Mouse (Mus musculus): ENCODE measurements around the gene Slf2. TPM values are rescaled to one million over a fixed set of nuclear protein-coding genes. Genes with fewer than 3 reads are reported as not detected.

The Slf2 gene
- polyA plus RNA-seq, 1 experiment from 2014 or later: 27.2 TPM

DNA sequence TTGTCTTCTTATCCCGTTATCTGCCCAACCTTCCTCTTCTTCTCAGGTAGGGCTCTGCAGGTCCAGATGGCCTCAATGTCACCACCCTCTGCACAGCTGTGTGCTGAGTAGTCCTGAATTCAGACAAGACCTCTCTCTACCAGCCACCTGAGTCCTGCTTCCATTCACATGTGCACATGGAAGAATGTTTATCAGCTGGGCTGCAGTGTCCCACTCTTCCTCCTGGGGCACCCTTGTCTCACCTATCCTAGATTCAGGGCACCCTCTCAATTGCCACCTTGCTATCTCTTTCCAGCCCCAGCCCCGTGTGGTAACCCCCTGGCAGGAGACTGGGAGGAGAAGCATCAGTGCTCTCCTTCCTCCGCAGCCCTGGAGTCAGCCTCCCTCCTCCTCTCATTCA is 71.3 kb downstream of the Slf2 start:
- Histone ChIP-seq H3K9ac (no peak overlapping the region), H3K27me3 (replicated peaks) (no peaks in the 10 kb centered on the region), H3K9me3 (no peaks in the 10 kb centered on the region), H3K27ac (replicated peaks) (no peak overlapping the region), H3K36me3 (peaks cover 42% of the 10 kb centered on the region), H3K4me1 (peaks cover 18% of the 10 kb centered on the region), H3K4me3 (no peak overlapping the region), H3K4me2 (no peak overlapping the region)
- ATAC-seq (ENCODE audit: extremely low read depth, insufficient number of reproducible peaks, low FRiP score, low TSS enrichment): no peak
- WGBS: 54% methylated on average over 3 of the region's 3 CpGs

DNA sequence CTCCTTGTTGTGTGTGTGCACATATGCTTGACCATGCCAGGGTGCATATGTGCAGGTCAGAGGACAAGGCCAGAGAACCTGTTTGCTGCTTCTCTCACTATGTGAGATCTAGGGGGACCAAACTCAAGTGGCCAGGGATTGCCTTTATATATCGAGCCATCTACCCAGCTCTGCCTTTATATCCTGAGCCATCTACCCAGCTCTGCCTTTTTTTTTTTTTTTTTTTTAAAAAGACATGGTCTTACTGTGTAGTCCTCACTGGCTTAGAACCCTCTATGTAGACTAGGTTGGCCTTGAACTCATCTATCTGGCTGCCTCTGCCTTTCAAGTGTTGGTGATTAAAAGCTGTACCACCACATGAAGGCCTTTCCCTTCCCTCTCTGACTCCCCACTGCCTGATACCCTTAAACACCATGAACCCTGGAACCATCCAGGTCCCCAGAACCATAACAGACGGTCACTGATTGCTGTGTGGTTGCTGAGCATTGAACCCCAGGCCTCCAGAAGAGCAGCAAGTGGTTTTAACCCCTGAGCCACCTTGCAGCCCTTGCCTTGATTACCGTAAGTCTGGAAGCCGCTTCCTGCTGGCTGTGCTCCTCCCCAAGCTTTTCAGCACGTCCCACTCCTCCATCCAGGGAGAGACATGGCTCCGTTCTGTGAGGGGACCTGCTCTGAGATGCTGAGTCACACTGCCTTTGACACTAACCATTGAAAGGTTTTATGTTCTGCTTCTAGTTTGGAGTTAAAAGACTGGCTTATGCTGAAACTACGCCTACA is 73.0 kb downstream of the Slf2 start:
- no peak overlapping the region for H3K4me2 ChIP-seq
- H3K4me3 ChIP-seq: no peak overlapping the region
- no peak overlapping the region for H3K9ac ChIP-seq
- peaks cover 53% of the 10 kb centered on the region for H3K36me3 ChIP-seq
- no peaks in the 10 kb centered on the region for H3K27me3 ChIP-seq (replicated peaks)
- 82% methylated on average over 7 of the region's 7 CpGs for WGBS
- H3K9me3 ChIP-seq: no peaks in the 10 kb centered on the region
- H3K27ac ChIP-seq (replicated peaks): no peak overlapping the region
- no peak for ATAC-seq (ENCODE audit: extremely low read depth, insufficient number of reproducible peaks, low FRiP score, low TSS enrichment)
- H3K4me1 ChIP-seq: peaks cover 29% of the 10 kb centered on the region

DNA sequence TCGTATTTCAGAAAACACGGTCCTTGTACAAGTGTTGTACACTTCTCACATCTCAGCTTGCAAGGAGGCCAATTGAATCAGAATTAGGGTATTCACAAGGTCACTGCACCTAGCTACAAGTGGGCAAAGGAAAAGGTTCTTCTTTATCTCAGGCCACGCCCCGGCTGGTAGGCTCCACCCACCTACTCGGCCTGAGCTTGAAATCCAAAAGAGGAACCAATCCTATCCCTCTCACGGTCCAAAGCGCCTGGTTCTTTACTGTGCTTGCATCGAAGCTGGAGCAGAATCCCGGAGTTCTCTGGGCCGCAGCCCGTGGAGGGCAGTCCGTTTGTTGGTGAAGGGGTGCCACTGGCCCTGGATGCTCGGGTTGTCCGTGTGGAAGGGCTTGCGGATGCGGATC is 74.5 kb downstream of the Slf2 start, which contains the start of gene Twnk:
TSS of gene Twnk (plus strand) at position 220 of the 400 bp plus-strand sequence.
- Histone ChIP-seq H3K4me1 (peaks cover 29% of the 10 kb centered on the region), H3K9ac (peak within 1 kb of the TSS; percentile 93), H3K4me2 (peak within 1 kb of the TSS; percentile 95), H3K27ac (replicated peaks) (peak within 1 kb of the TSS; percentile 88), H3K36me3 (peaks cover 65% of the 10 kb centered on the region), H3K4me3 (peak within 1 kb of the TSS; percentile 99), H3K27me3 (replicated peaks) (no peaks in the 10 kb centered on the region), H3K9me3 (no peaks in the 10 kb centered on the region)
- ATAC-seq (ENCODE audit: extremely low read depth, insufficient number of reproducible peaks, low FRiP score, low TSS enrichment): no peak
- WGBS: 9% methylated on average over 16 of the region's 16 CpGs

DNA sequence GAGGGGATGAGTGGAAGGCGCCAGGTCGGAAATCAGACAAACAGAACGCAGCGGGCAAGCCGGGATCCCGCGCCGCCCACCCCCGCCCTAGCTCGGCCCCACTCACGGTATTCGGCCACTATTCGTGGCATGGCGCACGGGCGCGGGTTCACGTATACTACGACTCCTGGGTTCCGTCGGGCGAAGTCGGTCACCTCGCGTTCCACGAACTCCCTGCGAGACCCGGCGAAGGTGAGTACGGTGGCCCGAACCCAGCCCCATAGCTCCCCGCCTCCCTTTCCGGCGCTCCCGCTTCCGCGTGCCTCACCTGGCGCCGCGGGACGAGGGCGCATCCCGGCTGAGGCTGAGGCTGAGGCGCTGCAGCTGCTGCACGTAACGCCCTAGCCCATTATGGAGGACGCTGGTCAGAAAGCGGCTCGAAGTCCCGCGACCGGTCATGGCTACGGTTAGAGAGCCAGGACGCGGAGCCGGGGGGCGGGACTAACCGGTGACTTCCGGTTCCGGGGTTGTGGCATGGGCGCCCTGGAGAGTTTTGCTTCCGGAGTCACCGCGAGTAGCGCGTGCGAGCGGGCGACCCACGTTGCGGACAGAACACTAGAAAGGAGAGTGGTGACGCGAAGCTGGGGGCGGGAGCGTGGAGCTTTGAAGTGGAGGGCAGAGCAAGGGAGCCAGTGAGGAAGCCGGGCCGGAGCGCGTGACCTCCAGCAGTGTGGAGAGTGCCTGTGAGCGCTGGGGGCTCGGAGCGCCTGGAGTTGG is 75.2 kb downstream of the Slf2 start, which contains the start of gene Mrpl43:
TSS of gene Mrpl43 (minus strand) at position 486 of the 756 bp plus-strand sequence.
- H3K27ac ChIP-seq (replicated peaks): peak within 1 kb of the TSS; percentile 88
- under 1% methylated on average over 82 of the region's 82 CpGs for WGBS
- H3K27me3 ChIP-seq (replicated peaks): no peaks in the 10 kb centered on the region
- peak within 1 kb of the TSS; percentile 99 for H3K4me3 ChIP-seq
- peaks cover 67% of the 10 kb centered on the region for H3K36me3 ChIP-seq
- ATAC-seq (ENCODE audit: extremely low read depth, insufficient number of reproducible peaks, low FRiP score, low TSS enrichment): peak; percentile 95
- H3K9me3 ChIP-seq: no peaks in the 10 kb centered on the region
- peak within 1 kb of the TSS; percentile 95 for H3K4me2 ChIP-seq
- peaks cover 29% of the 10 kb centered on the region for H3K4me1 ChIP-seq
- H3K9ac ChIP-seq: peak within 1 kb of the TSS; percentile 93

DNA sequence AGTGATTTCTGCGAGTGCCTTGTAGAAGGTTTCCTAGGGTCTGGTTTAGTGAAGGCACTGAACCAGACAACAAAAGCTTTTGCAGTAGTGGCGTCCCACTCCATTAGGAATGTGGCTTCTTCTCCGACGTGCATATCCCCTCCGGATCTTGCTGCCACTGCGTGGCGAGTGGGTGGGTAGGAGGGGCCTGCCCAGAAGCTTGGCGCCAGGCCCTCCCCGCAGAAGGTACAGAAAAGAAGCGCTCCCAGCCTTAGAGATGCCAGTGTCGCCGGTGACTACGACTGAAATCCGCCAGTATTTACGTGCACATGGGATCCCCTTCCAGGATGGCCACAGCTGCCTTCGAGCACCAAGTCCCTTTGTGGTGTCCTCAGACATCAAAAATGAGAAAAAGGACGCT is 76.1 kb downstream of the Slf2 start:
- Histone ChIP-seq H3K9ac (peak overlapping the region; percentile 93), H3K9me3 (no peaks in the 10 kb centered on the region), H3K4me3 (peak overlapping the region; percentile 99), H3K4me1 (peaks cover 29% of the 10 kb centered on the region), H3K27ac (replicated peaks) (peak overlapping the region; percentile 88), H3K4me2 (peak overlapping the region; percentile 95), H3K36me3 (peaks cover 67% of the 10 kb centered on the region), H3K27me3 (replicated peaks) (no peaks in the 10 kb centered on the region)
- ATAC-seq (ENCODE audit: extremely low read depth, insufficient number of reproducible peaks, low FRiP score, low TSS enrichment): no peak
- WGBS: 38% methylated on average over 17 of the region's 17 CpGs

DNA sequence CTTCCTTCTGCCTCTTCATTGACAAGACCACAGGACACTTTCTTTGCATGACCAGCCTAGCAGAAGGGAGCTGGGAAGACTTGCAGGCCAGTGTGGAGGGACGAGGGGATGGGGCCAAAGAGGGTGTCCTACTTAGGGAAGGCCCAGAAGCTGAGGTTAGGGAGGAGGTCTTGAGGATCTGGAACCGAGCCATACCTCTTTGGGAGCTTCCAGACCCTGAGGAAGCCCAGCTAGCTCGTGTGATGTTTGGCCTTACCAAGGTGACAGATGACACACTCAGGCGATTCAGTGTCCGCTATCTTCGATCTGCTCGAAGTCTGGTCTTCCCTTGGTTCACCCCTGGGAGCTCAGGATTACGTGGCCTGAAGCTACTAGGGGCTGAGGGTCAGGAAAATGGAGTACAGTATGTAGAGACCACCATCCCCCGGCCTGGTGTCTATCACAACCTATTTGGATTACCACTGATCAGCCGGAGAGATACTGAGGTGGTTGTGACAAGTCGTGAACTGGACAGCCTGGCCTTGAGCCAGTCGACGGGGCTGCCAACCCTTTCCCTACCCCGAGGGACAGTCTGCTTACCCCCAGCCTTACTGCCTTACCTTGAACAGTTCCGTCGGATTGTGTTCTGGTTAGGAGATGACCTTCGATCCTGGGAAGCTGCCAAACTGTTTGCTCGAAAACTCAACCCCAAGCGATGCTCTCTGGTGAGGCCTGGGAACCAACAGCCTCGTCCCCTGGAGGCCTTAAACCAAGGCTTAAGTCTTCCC is 76.7 kb downstream of the Slf2 start:
- 79% methylated on average over 20 of the region's 20 CpGs for WGBS

DNA sequence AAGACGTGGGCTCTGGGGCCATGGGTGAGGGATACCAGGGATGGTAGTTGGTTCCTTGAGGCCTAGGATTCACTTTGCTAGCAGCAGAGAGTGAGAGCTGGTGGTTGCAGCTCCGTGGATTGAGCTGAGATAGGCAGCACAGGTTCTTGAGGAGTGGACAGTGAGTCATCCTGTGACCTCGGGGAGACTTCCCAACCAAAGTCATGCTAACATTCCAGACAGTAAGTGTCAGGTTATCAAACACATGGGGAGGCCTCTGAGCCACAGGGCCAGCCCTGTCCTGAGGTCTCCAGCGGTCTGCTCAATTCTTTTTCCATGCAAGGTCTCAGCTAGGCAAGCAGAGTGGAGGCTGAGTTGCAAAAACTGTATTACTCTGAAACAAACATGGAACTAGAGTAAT is 79.7 kb downstream of the Slf2 start:
- Histone ChIP-seq H3K27ac (replicated peaks) (no peak overlapping the region), H3K4me3 (no peak overlapping the region), H3K27me3 (replicated peaks) (no peaks in the 10 kb centered on the region), H3K9ac (no peak overlapping the region), H3K4me2 (no peak overlapping the region), H3K36me3 (peaks cover 44% of the 10 kb centered on the region), H3K9me3 (no peaks in the 10 kb centered on the region), H3K4me1 (peaks cover 42% of the 10 kb centered on the region)
- WGBS: 72% methylated on average over 4 of the region's 4 CpGs
- no peak for ATAC-seq (ENCODE audit: extremely low read depth, insufficient number of reproducible peaks, low FRiP score, low TSS enrichment)

More for the DNA sequence above, 76.7 kb downstream of the Slf2 start:
- Histone ChIP-seq H3K27me3 (replicated peaks) (no peaks in the 10 kb centered on the region), H3K27ac (replicated peaks) (peak overlapping the region; percentile 88; the same call in 1 of the 2 replicates), H3K9me3 (no peaks in the 10 kb centered on the region), H3K9ac (peak overlapping the region; percentile 93), H3K4me3 (peak overlapping the region; percentile 99), H3K36me3 (peaks cover 67% of the 10 kb centered on the region), H3K4me2 (peak overlapping the region; percentile 95), H3K4me1 (peaks cover 29% of the 10 kb centered on the region)
- no peak for ATAC-seq (ENCODE audit: extremely low read depth, insufficient number of reproducible peaks, low FRiP score, low TSS enrichment)

DNA sequence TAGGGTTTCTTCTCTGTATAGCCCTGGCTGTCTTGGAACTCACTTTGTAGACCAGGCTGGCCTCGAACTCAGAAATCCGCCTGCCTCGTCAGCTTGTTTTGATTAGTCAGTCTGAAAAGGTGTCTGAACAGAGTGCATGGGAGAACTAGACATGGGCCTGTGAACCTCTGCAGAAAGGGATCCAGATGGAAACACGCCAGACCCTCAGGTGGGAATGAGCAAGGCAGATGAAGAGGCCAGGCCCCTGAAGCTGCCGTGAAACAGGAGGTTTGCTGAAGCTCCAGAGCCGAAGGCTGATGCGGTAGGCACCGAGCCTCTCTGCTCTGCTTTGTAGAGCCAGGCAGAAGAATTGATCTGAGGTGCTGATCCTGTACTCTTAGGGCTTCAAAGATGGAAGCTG is 81.3 kb downstream of the Slf2 start:
- H3K4me2 ChIP-seq: no peak overlapping the region
- H3K4me1 ChIP-seq: peaks cover 43% of the 10 kb centered on the region
- WGBS: 76% methylated on average over 8 of the region's 8 CpGs
- H3K9me3 ChIP-seq: no peaks in the 10 kb centered on the region
- H3K27ac ChIP-seq (replicated peaks): no peak overlapping the region
- no peak for ATAC-seq (ENCODE audit: extremely low read depth, insufficient number of reproducible peaks, low FRiP score, low TSS enrichment)
- H3K27me3 ChIP-seq (replicated peaks): no peaks in the 10 kb centered on the region
- peaks cover 44% of the 10 kb centered on the region for H3K36me3 ChIP-seq
- H3K4me3 ChIP-seq: no peak overlapping the region
- no peak overlapping the region for H3K9ac ChIP-seq

DNA sequence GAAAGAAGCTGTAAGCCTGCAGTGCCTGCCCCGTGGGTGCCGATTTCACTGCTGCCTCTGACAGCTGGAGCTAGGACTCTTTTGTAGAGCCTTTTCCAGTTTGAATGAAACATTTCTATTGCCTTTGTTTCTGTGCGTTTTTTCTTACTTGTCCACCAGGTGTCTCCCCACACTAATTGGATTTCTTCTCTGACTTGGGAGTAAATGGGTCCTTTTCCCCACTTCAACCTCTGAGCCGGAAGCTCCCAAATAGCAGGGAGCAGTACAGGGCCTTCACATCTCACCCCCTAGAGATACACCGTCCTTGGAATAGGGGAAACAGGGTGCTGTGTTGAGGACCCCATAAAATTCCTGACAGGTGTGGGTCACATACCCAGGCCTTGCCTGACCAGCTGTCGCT is 81.7 kb downstream of the Slf2 start:
- H3K4me1 ChIP-seq: peaks cover 39% of the 10 kb centered on the region
- no peaks in the 10 kb centered on the region for H3K27me3 ChIP-seq (replicated peaks)
- H3K9ac ChIP-seq: peak overlapping the region; percentile 30; the same call in 1 of the 2 replicates
- H3K9me3 ChIP-seq: no peaks in the 10 kb centered on the region
- peaks cover 44% of the 10 kb centered on the region for H3K36me3 ChIP-seq
- ATAC-seq (ENCODE audit: extremely low read depth, insufficient number of reproducible peaks, low FRiP score, low TSS enrichment): no peak
- no peak overlapping the region for H3K27ac ChIP-seq (replicated peaks)
- 37% methylated on average over 6 of the region's 6 CpGs for WGBS
- no peak overlapping the region for H3K4me2 ChIP-seq
- no peak overlapping the region for H3K4me3 ChIP-seq

DNA sequence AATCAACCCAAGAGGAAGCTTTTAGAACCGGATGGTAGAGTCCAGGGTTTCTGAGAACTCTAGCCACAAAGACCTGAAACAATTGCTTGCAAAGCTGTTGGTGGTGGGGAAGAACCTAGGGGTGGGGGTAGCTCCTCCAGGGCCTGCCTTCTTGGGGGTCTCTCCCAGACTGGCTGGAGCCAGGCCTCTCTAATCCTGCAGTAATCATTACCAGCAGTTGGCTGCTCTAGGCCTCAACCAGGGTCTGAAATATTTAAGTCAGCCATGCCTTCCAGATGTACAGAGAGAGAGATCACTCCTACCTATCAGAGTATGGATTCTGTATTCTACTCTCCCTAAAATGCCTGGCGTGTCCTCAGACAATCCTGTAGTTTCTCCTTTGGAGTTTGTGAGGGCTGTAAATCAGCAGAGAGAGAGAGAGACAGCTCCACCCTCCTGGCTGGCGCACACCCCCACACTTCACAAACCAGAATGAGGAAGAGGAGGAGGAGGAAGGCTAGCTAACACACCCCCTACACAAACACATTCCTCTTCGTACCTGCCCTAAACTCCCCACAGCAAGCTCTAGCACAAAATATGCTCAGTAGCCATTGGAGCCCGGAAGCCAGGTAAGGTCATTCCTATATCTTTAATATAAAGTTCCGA is 82.8 kb downstream of the Slf2 start:
- peak overlapping the region; percentile 98 for H3K4me2 ChIP-seq
- H3K9me3 ChIP-seq: no peaks in the 10 kb centered on the region
- peaks cover 34% of the 10 kb centered on the region for H3K4me1 ChIP-seq
- WGBS: 61% methylated on average over 6 of the region's 6 CpGs
- H3K27me3 ChIP-seq (replicated peaks): no peaks in the 10 kb centered on the region
- H3K36me3 ChIP-seq: peaks cover 36% of the 10 kb centered on the region
- ATAC-seq (ENCODE audit: extremely low read depth, insufficient number of reproducible peaks, low FRiP score, low TSS enrichment): no peak
- peak overlapping the region; percentile 100 for H3K27ac ChIP-seq (replicated peaks)
- H3K9ac ChIP-seq: peak overlapping the region; percentile 98
- no peak overlapping the region for H3K4me3 ChIP-seq

Measured in heart, embryonic 13.5 days (tissue).